Mouse (Mus musculus) olfactory bulb, adult 2 months (tissue): Measurements from ENCODE around the gene Ugt2a2. TPM values are rescaled to one million over a fixed set of nuclear protein-coding genes. Genes with fewer than 3 reads are reported as not detected.
"Not testable (repeated sequence)": the region's sequence is repeated elsewhere in the genome, so short reads cannot be mapped to it uniquely, and the experiment has no call there.

Experiments
- H3K27ac ChIP-seq: fragments of 200-500 bp; 2 replicates; pipeline ENCODE4 v1.5.1; 2012; ENCODE audit warnings: low read depth, low read length; ENCODE audit not compliant: insufficient read depth
- H3K4me1 ChIP-seq: fragments of 200-500 bp; 2 replicates; pipeline ENCODE4 v1.6.1; 2012; ENCODE audit warnings: low read length; ENCODE audit not compliant: control insufficient read depth, insufficient read depth
- H3K4me3 ChIP-seq: fragments of 200-500 bp; 2 replicates; pipeline ENCODE4 v1.5.1; 2012; ENCODE audit warnings: mild to moderate bottlenecking, low read depth, low read length, moderate library complexity; ENCODE audit not compliant: insufficient read depth
- CTCF ChIP-seq: fragments of 200-500 bp; IDR thresholded peaks from 2 replicates; pipeline ENCODE4 v1.5.1; 2012; ENCODE audit warnings: low read depth, mild to moderate bottlenecking, low read length, moderate library complexity; ENCODE audit not compliant: insufficient read depth
- POLR2A ChIP-seq: fragments of 200-500 bp; IDR thresholded peaks from 2 replicates; pipeline ENCODE4 v1.6.1; 2012; ENCODE audit warnings: mild to moderate bottlenecking, low read depth, low read length, moderate library complexity; ENCODE audit not compliant: insufficient read depth
- WGBS: fragments of 180-500 bp; shearing (Covaris S2); methylation state at CpG from one replicate; pipeline ENCODE4 v1.1.7; 2018; 5-methylcytosine and 5-hydroxymethylcytosine counted together
- polyA plus RNA-seq: library from polyadenylated mRNA; stranded (reverse); fragments of >200 nt; gene quantifications from 2 replicates; pipeline ENCODE4 v1.2.4, GENCODE M21; 2012; ENCODE audit warnings: low replicate concordance; ENCODE audit not compliant: missing spikeins, insufficient read depth, insufficient read length

The Ugt2a2 gene
- not detected in 2 replicates for polyA plus RNA-seq

DNA sequence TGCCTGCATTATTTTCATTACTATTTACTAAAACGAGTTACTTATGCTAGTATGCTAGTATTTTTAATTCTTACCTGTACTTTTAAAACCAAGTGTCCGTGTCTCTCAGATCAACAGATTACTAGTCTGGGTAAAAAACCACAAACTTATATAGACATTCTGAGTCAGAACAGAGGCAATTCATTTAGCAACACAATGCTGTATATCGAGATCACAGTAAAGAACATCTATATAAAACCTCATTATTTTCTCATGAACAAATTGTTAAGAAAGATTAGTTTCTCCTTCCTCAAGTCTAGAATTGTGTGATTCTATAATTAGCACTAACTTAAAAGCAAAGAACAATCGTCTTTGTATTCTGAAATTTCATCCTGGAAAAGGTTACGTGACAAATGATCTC lies at the start of gene Ugt2a2:
TSS of gene Ugt2a2 (minus strand) at position 101 of the 400 bp plus-strand sequence.
- H3K4me1 ChIP-seq: no peaks in the 10 kb centered on the region
- H3K27ac ChIP-seq: no peak within 1 kb of the TSS
- H3K4me3 ChIP-seq: no peak within 1 kb of the TSS
- 68% methylated on average over 5 of the region's 5 CpGs for WGBS
- TF ChIP-seq CTCF (no peak), POLR2A (no peak)

DNA sequence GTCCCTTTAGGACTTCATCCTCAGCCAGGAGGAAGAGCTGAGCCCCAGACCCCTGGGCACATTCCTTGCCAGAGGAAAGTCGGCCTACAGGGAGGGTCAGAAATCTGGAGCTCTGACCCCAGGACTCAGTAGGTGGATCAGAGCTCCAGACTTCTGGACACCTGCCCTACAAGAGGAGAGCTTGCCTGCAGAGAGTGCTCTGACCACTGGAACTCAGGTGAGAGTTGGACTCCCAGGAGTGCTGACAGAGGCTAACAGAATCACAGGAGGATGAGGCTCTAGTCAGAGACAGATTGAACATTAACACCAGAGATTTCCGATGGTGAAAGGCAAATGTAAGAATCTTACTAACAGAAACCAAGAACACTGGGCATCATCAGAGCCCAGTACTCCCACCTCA lies 41.5 kb upstream of the Ugt2a2 start:
- 97% methylated on average over 2 of the region's 2 CpGs for WGBS
- not testable (repeated sequence) for H3K27ac ChIP-seq, H3K4me3 ChIP-seq, H3K4me1 ChIP-seq

DNA sequence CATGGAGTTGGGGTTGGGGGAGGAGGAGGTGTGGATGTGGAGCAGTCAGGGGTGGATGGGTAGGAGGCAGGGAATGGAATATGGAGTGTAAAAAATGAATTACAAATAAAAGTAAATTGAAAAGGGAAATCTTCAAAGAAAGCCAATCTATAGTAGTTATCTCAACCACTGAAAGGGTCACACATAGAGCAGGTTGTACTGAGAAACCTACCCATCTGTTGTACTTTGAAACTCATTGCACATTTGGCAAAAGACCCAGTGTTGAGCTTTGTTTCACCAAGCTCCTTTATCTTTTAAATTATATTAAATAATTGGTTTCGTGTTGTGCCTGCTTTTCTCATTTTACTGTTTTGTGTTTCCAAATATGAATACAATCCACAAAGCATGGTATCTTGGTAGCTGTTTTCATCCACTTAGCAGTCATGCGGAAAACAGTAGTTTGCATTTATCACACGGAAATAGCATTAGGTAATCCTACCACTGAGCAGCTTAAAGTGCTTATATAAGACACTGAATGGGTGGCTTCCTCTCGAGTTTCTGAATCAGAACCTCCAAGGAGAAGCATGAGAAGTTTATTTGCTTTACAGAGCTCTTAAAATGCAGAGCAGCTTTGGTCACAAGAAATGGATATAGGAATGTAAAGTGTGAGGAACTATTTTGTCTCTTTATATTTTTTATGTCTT lies 23.9 kb upstream of the Ugt2a2 start:
- no peak overlapping the region for H3K4me3 ChIP-seq
- no peaks in the 10 kb centered on the region for H3K4me1 ChIP-seq
- H3K27ac ChIP-seq: no peak overlapping the region
- no peak for TF ChIP-seq CTCF
- no peak for TF ChIP-seq POLR2A
- 28% methylated on average over 4 of the region's 4 CpGs for WGBS

DNA sequence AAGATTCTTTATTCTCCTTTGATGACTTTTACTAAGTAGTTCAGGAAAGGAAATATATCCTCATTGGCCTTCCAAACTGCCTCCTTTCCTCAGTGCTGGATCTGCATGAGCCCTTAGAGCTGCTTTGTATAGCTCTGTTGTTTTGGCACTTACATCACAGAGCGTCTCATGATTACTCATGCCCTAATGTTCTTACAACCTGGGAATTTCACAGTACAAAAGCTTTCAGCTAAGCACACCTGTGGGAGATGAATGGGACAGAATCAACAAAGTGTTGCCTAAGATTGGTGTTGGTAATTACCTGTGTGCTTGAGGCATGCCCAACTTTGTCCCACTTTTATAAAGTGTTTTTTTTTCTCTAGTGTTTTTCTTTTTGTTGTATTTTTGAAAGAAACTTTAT lies 20.6 kb upstream of the Ugt2a2 start:
- no peaks in the 10 kb centered on the region for H3K4me1 ChIP-seq
- H3K27ac ChIP-seq: no peak overlapping the region
- TF ChIP-seq CTCF: no peak
- TF ChIP-seq POLR2A: no peak
- WGBS: 36% methylated on average over 1 of the region's 1 CpGs
- H3K4me3 ChIP-seq: no peak overlapping the region

DNA sequence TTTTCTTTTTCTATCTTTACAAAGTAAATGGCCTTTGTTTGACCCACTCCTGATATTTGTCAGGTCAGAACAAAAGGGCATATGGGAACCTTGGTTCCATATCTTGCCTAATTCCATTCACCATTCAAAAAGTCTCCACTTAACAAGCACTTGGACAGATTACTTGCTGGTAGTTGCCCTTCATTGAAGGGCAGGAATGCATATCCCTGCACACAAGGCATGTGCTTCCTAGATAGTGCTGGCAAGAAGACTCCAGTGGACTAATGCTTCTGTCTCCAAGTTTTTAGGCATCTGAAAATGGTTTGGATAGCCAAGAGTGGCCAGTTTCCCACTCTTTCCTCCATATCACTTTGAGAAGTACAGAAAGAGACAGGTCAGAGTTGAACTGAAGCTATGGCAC lies 17.3 kb upstream of the Ugt2a2 start:
- H3K4me1 ChIP-seq: no peaks in the 10 kb centered on the region
- no peak overlapping the region for H3K27ac ChIP-seq
- TF ChIP-seq POLR2A (no peak), CTCF (no peak)
- H3K4me3 ChIP-seq: no peak overlapping the region

DNA sequence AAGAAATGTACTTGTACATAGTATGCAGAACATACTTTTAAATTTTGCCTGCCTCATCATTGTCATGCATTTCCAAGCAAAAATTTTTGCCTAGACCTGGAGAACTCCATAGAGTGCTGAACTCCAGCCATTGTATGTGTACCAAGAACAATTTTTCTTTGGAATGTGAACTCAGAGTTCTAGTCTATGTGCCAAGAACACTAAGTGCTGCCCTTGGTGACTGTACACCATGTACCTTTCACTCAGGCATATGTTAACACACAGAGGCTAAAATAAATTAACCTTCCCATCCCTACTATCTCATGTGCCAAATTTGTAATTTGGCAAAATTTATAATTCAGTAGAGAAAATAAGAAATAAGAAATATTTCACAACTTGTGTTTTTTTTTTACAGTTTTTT lies 16.9 kb upstream of the Ugt2a2 start:
- no peak for TF ChIP-seq POLR2A
- TF ChIP-seq CTCF: no peak
- Histone ChIP-seq H3K4me3 (no peak overlapping the region), H3K27ac (no peak overlapping the region), H3K4me1 (no peaks in the 10 kb centered on the region)

DNA sequence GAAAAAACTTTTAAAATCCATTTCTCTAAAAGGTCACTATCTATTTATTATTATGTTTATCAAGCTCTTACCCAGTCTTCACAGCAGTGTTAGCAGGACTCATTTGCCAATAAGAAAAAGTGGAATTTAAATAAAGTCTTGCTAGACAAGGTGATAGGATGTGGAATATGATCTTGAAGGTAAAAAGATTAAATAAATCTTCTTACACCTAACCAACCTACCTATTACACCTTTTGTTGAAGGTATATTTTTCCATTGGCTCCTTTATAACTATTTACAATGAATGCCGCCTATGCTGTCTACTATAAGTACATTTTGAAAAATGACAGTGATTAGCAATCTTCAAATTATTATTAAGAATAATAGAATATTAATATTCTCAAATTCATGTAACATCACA lies 8.7 kb upstream of the Ugt2a2 start, which contains the start of gene Ugt2a1:
TSS of gene Ugt2a1 (minus strand) at position 101 of the 400 bp plus-strand sequence.
- TF ChIP-seq CTCF (no peak), POLR2A (no peak)
- WGBS: 89% methylated on average over 1 of the region's 1 CpGs
- Histone ChIP-seq H3K4me1 (no peaks in the 10 kb centered on the region), H3K4me3 (no peak within 1 kb of the TSS), H3K27ac (no peak within 1 kb of the TSS)

DNA sequence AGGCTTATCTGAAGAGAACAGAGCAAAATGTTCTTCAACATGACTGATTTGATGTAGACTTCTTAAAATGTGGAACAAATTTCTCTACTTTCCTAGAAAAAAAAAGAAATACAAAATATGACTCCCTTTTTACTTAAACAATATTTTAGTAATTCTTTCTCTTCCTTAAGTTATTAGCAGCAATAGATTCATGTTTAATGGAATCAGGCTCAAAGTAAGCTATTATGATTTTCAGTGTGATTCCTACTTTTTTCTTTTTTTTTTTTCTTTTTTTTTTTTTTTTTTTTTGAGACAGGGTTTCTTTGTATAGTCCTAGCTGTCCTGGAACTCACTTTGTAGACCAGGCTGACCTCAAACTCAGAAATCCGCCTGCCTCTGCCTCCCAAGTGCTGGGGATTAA lies 4.6 kb upstream of the Ugt2a2 start, which contains the start of gene Gm43638:
TSS of gene Gm43638 (minus strand) at position 101 of the 400 bp plus-strand sequence.
- 89% methylated on average over 1 of the region's 1 CpGs for WGBS
- not testable (repeated sequence) for H3K4me3 ChIP-seq, H3K4me1 ChIP-seq, H3K27ac ChIP-seq

DNA sequence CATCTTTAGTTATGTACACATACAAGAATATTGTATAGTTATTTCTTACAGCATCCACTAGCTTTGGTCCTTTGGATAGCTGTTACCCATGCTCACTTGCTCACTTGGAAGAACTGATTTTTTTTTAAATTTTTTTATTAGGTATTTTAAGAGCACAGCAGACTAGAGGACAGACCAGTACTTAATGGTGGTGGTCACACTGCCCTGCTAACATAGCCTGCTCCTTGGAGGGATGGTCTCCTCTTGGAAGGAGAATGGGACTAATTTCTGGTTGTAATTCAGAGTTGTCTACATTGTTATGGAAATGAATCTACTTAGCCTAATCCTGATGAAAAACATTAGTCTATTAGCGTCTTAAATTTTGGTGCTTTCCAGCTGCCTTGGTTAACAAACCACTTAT lies 23.2 kb downstream of the Ugt2a2 start:
- TF ChIP-seq POLR2A: no peak
- H3K4me1 ChIP-seq: no peaks in the 10 kb centered on the region
- no peak overlapping the region for H3K4me3 ChIP-seq
- H3K27ac ChIP-seq: no peak overlapping the region
- WGBS: 18% methylated on average over 1 of the region's 1 CpGs

DNA sequence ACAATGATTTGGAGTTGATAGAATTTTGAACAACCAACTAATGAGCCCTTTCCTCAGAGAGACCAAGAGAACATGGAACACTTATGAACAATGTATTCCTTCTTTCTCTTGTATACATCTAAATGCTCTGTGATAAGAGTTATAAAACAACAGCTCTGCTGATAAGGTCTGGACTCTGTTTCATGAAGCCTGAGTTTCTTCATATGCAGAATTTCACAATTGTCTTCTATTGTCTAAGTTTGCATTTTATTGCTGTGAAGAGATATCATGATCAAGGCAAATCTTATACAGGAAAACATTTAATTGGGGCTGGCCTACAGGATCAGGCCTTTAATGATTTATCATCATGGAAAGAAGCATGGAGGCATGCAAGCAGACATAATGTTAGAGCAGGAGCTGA lies 24.4 kb downstream of the Ugt2a2 start:
- Histone ChIP-seq H3K27ac (no peak overlapping the region), H3K4me1 (no peaks in the 10 kb centered on the region), H3K4me3 (no peak overlapping the region)
- TF ChIP-seq CTCF: no peak
- TF ChIP-seq POLR2A: no peak
